Mouse (Mus musculus): Measurements from ENCODE around the gene Vmn1r42. TPM values are rescaled to one million over a fixed set of nuclear protein-coding genes. Genes with fewer than 3 reads are reported as not detected.
"Not testable (repeated sequence)": the region's sequence is repeated elsewhere in the genome, so short reads cannot be mapped to it uniquely, and the experiment has no call there.

Vmn1r42 gene
- not detected in 2 replicates for polyA plus RNA-seq (2015; fragmentation: Nextera tagmentation; extraction: Ambion mirVana)

- not testable (repeated sequence) for ATAC-seq; H3K27ac ChIP-seq (ENCODE audit: low read depth, low read length); H3K9ac ChIP-seq (ENCODE audit: low read depth, low read length); H3K4me3 ChIP-seq (ENCODE audit: low read depth, low read length); H3K27me3 ChIP-seq (replicated peaks; ENCODE audit: control insufficient read depth, insufficient read depth, low read length); H3K9me3 ChIP-seq (ENCODE audit: control insufficient read depth); H3K4me2 ChIP-seq (replicated peaks; ENCODE audit: low read depth); H3K4me1 ChIP-seq (replicated peaks; ENCODE audit: control insufficient read depth, insufficient read depth, low read length); H3K36me3 ChIP-seq (ENCODE audit: control insufficient read depth, insufficient read depth)
- 74% methylated on average over 3 of the region's 3 CpGs for WGBS
Measured at GRCm38 (mm10) chr6:89876313-89876712, at the start of gene Vmn1r42, which contains the start of gene Vmn1r43. TSS of gene Vmn1r42 (minus strand) at chr6:89876413. TSS of gene Vmn1r43 (minus strand) at chr6:89876413.

DNA sequence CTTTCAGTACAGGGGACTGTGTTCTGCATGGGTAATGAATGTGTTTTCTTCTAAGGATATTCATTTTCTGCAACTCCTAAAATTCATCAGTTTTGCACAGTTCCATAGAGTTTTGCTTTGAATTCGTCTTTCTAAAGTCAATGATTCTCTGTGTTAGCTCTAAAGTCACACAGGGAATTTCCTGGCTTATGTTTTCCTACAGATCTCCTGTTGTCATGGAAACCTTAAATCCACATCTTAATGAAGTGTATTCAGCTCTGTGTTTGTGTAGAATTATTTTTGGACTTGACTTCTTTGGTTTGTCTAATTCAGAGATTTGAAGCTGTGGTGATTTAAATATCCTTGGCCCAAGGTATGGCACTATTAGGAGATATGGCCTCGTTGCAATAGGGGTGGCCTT lies 7.6 kb upstream of the Vmn1r42 start:
- H3K27ac ChIP-seq (ENCODE audit: low read depth, low read length) = no peak overlapping the region
- WGBS = 49% methylated on average over 2 of the region's 2 CpGs
- H3K4me3 ChIP-seq (ENCODE audit: low read depth, low read length) = no peak overlapping the region
- H3K36me3 ChIP-seq (ENCODE audit: control insufficient read depth, insufficient read depth) = no peaks in the 10 kb centered on the region
- no peaks in the 10 kb centered on the region for H3K27me3 ChIP-seq (replicated peaks; ENCODE audit: control insufficient read depth, insufficient read depth, low read length)
- H3K4me2 ChIP-seq (replicated peaks; ENCODE audit: low read depth) = no peak overlapping the region
- TF ChIP-seq CTCF (IDR thresholded peaks at IDR 0.05; ENCODE audit: low read depth) = no peak
- no peaks in the 10 kb centered on the region for H3K4me1 ChIP-seq (replicated peaks; ENCODE audit: control insufficient read depth, insufficient read depth, low read length)
- H3K9me3 ChIP-seq (ENCODE audit: control insufficient read depth) = no peaks in the 10 kb centered on the region
- ATAC-seq = no peak
- H3K9ac ChIP-seq (ENCODE audit: low read depth, low read length) = no peak overlapping the region

- TF ChIP-seq CTCF (IDR thresholded peaks at IDR 0.05; ENCODE audit: low read depth) = no peak
- Histone ChIP-seq H3K27me3 (replicated peaks; ENCODE audit: control insufficient read depth, insufficient read depth, low read length) (no peaks in the 10 kb centered on the region), H3K36me3 (ENCODE audit: control insufficient read depth, insufficient read depth) (no peaks in the 10 kb centered on the region), H3K4me1 (replicated peaks; ENCODE audit: control insufficient read depth, insufficient read depth, low read length) (no peaks in the 10 kb centered on the region), H3K4me2 (replicated peaks; ENCODE audit: low read depth) (no peak within 1 kb of the TSS), H3K4me3 (ENCODE audit: low read depth, low read length) (no peak within 1 kb of the TSS), H3K27ac (ENCODE audit: low read depth, low read length) (no peak within 1 kb of the TSS), H3K9ac (ENCODE audit: low read depth, low read length) (no peak within 1 kb of the TSS), H3K9me3 (ENCODE audit: control insufficient read depth) (no peaks in the 10 kb centered on the region)
- ATAC-seq = no peak
- WGBS = 94% methylated on average over 1 of the region's 1 CpGs
Measured at GRCm38 (mm10) chr6:89883360-89883759, 7.1 kb upstream of the Vmn1r42 start, which contains the start of gene Vmn1r44. TSS of gene Vmn1r44 (plus strand) at chr6:89883660.

- H3K4me3 ChIP-seq (ENCODE audit: low read depth, low read length) = no peak overlapping the region
- H3K4me2 ChIP-seq (replicated peaks; ENCODE audit: low read depth) = no peak overlapping the region
- no peaks in the 10 kb centered on the region for H3K4me1 ChIP-seq (replicated peaks; ENCODE audit: control insufficient read depth, insufficient read depth, low read length)
- no peak for ATAC-seq
- no peak overlapping the region for H3K9ac ChIP-seq (ENCODE audit: low read depth, low read length)
- H3K27me3 ChIP-seq (replicated peaks; ENCODE audit: control insufficient read depth, insufficient read depth, low read length) = no peaks in the 10 kb centered on the region
- no peaks in the 10 kb centered on the region for H3K36me3 ChIP-seq (ENCODE audit: control insufficient read depth, insufficient read depth)
- H3K9me3 ChIP-seq (ENCODE audit: control insufficient read depth) = no peaks in the 10 kb centered on the region
- no peak overlapping the region for H3K27ac ChIP-seq (ENCODE audit: low read depth, low read length)
- TF ChIP-seq CTCF (IDR thresholded peaks at IDR 0.05; ENCODE audit: low read depth) = no peak
Measured at GRCm38 (mm10) chr6:89880867-89881266, 4.7 kb upstream of the Vmn1r42 start.

- no peak overlapping the region for H3K27ac ChIP-seq (ENCODE audit: low read depth, low read length)
- no peaks in the 10 kb centered on the region for H3K9me3 ChIP-seq (ENCODE audit: control insufficient read depth)
- no peaks in the 10 kb centered on the region for H3K4me1 ChIP-seq (replicated peaks; ENCODE audit: control insufficient read depth, insufficient read depth, low read length)
- no peak for TF ChIP-seq CTCF (IDR thresholded peaks at IDR 0.05; ENCODE audit: low read depth)
- no peak overlapping the region for H3K4me2 ChIP-seq (replicated peaks; ENCODE audit: low read depth)
- H3K4me3 ChIP-seq (ENCODE audit: low read depth, low read length) = no peak overlapping the region
- H3K27me3 ChIP-seq (replicated peaks; ENCODE audit: control insufficient read depth, insufficient read depth, low read length) = no peaks in the 10 kb centered on the region
- 69% methylated on average over 2 of the region's 2 CpGs for WGBS
- H3K9ac ChIP-seq (ENCODE audit: low read depth, low read length) = no peak overlapping the region
- ATAC-seq = no peak
- H3K36me3 ChIP-seq (ENCODE audit: control insufficient read depth, insufficient read depth) = no peaks in the 10 kb centered on the region
Measured at GRCm38 (mm10) chr6:89876963-89877362, 750 bp upstream of the Vmn1r42 start.

GRCm38 (mm10) chr6:89867976-89868375 lies 8.2 kb downstream of the Vmn1r42 start:
- H3K36me3 ChIP-seq (ENCODE audit: control insufficient read depth, insufficient read depth) = no peaks in the 10 kb centered on the region
- H3K27me3 ChIP-seq (replicated peaks; ENCODE audit: control insufficient read depth, insufficient read depth, low read length) = no peaks in the 10 kb centered on the region
- H3K4me1 ChIP-seq (replicated peaks; ENCODE audit: control insufficient read depth, insufficient read depth, low read length) = no peaks in the 10 kb centered on the region
- no peak overlapping the region for H3K27ac ChIP-seq (ENCODE audit: low read depth, low read length)
- WGBS = 92% methylated on average over 2 of the region's 2 CpGs
- TF ChIP-seq CTCF (IDR thresholded peaks at IDR 0.05; ENCODE audit: low read depth) = no peak
- no peak for ATAC-seq
- 0 out of 2 replicates have a peak, but pooled peaks cover 4% of the 10 kb centered on the region for H3K9me3 ChIP-seq (ENCODE audit: control insufficient read depth)
- no peak overlapping the region for H3K4me2 ChIP-seq (replicated peaks; ENCODE audit: low read depth)
- no peak overlapping the region for H3K4me3 ChIP-seq (ENCODE audit: low read depth, low read length)
- H3K9ac ChIP-seq (ENCODE audit: low read depth, low read length) = no peak overlapping the region

DNA sequence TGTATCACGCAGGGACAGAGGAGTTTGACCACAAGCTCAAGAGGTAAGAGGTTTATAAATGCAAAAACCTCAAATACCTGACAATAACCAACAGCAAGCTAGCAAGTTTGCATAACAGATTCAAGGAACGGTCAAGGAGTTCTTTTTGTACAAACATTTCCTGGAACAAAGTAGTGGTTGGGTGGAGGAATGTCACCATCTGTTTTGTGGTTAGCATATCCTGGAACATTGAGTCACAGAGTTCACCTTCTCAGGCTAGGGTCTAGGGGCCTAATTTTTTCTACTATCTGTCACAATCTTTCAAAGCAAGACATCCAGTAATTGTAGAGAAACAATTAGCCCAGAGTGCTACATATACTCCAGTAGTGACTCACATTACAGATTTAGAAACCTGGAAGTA lies 8.9 kb downstream of the Vmn1r42 start:
- no peak overlapping the region for H3K4me3 ChIP-seq (ENCODE audit: low read depth, low read length)
- no peak overlapping the region for H3K4me2 ChIP-seq (replicated peaks; ENCODE audit: low read depth)
- no peaks in the 10 kb centered on the region for H3K4me1 ChIP-seq (replicated peaks; ENCODE audit: control insufficient read depth, insufficient read depth, low read length)
- H3K9ac ChIP-seq (ENCODE audit: low read depth, low read length) = no peak overlapping the region
- H3K27ac ChIP-seq (ENCODE audit: low read depth, low read length) = no peak overlapping the region
- 91% methylated on average over 2 of the region's 2 CpGs for WGBS
- ATAC-seq = no peak
- TF ChIP-seq CTCF (IDR thresholded peaks at IDR 0.05; ENCODE audit: low read depth) = no peak
- H3K9me3 ChIP-seq (ENCODE audit: control insufficient read depth) = 0 out of 2 replicates have a peak, but pooled peaks cover 7% of the 10 kb centered on the region
- H3K27me3 ChIP-seq (replicated peaks; ENCODE audit: control insufficient read depth, insufficient read depth, low read length) = no peaks in the 10 kb centered on the region
- no peaks in the 10 kb centered on the region for H3K36me3 ChIP-seq (ENCODE audit: control insufficient read depth, insufficient read depth)

Measured in intestine, postnatal 0 days (tissue).